Mouse (Mus musculus): ENCODE results near the gene Lrrn4.
A peak's percentile ranks its signal among the peaks of the same experiment; 100 is the strongest.

Gene Lrrn4

DNA sequence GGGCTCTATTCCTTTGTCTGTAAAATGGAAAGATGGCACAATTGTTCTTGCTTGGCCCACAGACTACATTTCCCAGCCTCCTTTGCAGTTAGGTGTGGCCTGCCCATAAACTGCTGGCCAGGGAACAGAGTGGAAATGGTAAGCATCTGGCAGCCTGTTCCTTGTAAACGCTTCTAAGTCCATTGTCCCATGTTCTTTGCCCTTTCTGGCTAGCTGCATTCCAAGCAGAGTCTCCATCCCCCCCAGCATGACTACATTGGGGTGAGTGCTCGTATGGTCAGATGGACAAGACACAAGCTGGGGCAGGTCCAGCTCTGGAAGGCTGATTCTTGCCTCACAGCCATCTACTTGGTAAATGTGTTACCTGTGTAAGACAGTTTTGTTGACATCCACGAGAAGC lies 9.0 kb downstream of the Lrrn4 start:
- DNase-seq (ENCODE audit: low read depth, low spot score) = no peak

DNA sequence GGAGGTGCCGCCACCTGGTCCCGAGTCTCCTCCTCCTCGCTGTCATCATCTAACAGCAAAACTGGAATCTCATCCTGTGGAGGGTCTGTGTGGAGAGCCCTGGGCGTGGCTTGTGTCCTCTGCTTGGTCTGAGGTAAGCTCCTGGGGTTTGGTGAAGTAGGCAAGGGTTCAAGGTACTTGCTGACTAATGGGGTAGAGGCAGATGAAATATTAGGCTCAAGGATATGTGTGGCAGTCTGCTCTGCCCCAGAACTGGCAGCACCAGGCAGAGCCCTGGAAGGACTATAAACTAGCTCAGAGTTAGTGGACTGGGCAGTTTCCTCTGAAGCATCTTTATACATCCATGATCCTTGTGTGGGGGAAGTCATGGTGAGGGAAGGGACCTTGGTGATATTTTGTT lies 10.4 kb downstream of the Lrrn4 start:
- DNase-seq (ENCODE audit: low read depth, low spot score) = no peak

DNA sequence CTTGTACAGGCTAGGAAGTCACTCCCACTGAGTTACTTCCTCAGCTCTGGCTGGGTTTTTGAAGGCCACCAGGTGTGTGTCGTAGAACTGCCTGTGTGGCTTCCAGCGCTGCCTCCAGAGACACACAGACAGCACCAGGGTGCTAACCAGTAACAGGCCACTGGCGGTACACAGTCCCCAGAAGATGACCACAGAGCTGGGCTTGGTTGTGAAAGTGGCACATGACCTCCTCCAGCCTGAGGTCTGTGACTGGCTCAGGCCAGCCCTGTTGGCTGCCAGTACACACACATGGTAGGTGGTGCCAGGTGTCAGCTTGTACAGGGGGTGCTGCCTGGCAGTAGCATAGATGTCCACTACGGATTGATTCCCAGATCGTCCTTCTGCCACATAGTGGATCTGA lies 11.0 kb downstream of the Lrrn4 start:
- no peak for DNase-seq (ENCODE audit: low read depth, low spot score)

DNA sequence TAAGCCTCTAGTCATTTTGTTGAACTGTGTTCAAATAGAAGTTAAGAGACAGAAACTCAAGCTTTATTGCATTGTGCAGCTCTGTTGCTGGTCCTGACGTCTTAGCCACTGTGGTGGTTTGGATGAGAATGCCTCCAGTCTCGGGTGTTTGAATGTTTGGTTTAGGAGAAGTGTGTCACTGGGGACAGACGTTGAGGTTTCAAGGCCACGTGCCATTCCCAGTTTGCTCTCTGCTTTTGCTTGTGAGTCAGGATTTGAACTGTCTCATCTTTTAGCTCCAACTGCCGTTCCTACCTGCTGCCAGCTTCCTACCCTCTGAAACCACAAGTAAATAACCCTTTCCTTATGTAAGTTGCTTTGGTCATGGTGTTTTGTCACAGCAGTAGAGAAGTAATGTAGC lies 13.2 kb downstream of the Lrrn4 start:
- DNase-seq (ENCODE audit: low read depth, low spot score) = no peak

DNA sequence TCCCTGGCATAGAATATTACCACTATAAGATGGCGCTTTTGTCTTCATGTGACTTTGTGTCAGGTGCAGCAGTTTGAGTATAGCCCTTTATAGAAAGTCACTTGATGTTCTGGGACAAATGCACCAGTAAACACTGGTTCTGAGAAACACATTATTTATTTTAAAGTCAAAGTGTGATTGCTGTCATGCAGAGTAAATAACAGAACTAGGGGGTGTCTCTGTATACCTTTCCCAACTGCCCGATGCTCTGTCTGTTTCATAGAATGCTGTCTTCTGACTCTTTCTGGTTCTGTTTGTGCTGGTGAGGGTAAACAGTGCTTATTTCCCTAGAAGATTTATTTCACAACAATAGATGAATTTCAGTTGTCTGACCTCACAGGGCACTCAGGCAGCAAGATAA lies 17.4 kb downstream of the Lrrn4 start:
- DNase-seq (ENCODE audit: low read depth, low spot score) = no peak

DNA sequence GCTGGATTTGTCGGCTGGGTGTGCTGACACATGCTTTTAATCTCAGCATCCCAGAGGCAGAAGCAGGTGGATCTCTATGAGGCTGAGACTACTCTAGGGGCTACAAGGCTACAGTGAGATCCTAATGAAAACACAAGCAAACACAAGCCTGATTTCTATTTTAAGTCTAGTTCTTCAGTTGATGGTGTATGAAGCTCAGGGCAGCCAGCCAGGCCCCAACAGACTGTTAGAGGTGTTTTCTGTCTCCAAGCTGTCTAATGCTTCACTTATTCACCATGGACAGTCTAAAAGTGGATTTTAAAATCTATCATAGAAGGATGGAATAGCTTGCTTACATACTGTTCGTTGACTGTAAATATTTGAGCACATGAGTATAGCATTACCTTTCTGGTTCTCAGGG lies 19.2 kb downstream of the Lrrn4 start:
- no peak for DNase-seq (ENCODE audit: low read depth, low spot score)

DNA sequence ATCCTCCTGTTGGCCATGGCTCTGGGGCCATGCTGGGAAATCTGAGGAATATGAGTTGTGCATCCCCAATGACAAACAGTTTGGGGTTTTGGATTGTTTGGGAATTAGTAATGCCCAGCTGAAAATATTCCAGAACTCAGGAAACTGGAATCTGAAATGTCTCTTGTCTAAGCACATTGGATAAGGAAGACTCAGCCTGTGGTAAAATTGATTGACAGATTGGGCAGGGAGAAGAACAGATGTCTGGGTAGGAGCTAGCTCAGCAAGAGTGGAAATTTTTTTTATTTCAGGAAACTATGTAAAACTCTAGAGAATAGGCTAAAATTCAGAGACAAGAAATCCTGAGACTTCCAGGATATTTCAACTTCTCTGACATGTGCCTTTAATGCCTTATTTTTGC lies 20.3 kb downstream of the Lrrn4 start:
- no peak for DNase-seq (ENCODE audit: low read depth, low spot score)

DNA sequence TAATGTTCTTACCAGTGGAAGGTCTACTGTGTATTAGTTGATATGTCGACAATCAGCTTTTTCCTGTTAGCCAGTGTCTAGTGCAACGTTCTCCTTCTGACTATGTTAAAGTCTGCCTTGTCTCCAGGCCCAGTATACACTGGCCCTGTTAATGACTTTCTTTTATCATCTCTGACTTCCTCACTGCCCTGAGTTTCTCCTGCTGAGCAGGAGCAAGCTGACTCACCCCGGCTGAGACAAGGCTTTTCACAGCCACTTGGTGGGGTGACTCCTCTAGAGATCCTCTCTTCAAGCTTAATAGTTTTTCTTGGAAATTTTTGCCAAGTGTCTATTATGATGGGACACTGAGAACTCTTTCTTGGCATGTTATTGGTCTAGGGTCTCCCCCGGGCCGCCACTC lies 24.4 kb downstream of the Lrrn4 start:
- DNase-seq (ENCODE audit: low read depth, low spot score) = no peak

DNA sequence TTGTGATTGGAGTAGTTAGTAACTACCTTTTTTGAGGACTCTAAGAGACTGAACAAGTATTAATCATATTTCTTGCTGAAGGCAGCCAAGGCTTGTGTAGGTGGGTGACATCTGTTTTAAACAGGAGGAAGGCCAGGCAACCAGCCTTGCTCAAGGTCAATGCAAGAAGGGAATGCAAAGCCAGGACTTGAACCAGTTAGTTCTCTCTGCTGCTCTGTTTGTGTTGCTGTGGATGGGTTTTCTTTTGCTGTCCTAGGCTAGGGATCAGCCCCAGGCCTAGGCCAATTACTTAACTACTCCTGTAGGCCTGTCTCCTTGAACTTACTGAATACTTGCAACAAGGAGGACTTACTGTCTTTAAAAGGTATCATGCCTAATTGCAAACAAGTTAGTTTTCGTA lies 27.6 kb downstream of the Lrrn4 start:
- DNase-seq (ENCODE audit: low read depth, low spot score) = no peak

DNA sequence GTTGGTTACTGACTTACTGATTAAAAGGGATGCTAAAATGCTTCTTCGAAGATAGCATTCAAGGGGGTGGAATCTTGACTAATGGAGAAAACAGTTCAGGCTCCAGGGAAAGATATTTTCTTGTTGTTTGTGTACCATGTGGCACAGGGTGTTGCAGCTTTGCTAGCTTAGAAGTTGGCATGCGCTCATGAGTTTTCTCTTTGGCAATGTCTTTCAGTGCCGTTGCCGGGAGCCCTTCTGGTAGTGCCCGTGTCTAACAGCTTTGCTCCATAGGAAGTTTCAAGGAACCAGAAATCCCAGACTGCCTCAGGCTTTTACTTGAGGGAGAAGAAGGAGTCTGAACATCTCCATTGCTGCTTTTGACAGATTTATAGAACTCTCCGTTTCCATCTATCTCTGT lies 31.6 kb downstream of the Lrrn4 start:
- no peak for DNase-seq (ENCODE audit: low read depth, low spot score)

DNA sequence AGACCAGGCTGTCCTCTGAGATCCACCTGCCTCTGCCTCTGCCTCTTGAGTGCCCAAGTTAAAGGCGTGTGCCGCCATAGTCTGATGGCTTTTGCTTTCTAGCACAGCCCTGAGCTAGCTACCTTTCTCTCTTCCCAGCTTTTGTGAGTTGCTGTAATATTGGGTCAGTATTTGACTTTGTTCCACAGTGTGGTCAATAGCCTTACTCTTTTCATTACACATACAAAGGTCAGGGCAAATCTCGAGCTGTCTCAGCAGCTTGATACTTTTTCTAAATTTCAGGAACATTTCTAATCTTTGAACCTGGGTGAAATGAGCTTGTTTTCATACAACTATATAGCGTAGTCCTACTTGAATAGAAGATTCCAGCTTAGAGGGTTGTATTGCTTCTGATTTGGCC lies 32.3 kb downstream of the Lrrn4 start:
- no peak for DNase-seq (ENCODE audit: low read depth, low spot score)

DNA sequence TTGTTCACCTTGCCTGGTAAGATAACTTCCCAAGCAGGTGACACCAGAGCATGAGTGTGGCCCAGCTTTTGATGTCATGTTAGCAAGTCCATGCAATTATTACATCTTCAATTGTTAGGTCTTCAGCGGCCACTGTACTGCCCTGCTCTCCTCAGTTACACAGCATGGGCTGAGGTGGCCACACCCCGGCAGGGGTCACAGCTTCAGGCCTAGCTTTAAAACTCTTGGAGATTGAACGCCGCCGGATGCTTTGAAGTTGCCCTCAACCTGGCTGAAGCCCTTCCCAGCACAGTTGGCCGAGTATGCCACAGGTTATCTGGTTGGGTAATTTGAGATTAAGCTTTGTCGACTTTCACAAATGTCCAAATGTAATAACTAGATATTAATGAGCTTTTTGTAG lies 33.1 kb downstream of the Lrrn4 start:
- DNase-seq (ENCODE audit: low read depth, low spot score) = no peak

DNA sequence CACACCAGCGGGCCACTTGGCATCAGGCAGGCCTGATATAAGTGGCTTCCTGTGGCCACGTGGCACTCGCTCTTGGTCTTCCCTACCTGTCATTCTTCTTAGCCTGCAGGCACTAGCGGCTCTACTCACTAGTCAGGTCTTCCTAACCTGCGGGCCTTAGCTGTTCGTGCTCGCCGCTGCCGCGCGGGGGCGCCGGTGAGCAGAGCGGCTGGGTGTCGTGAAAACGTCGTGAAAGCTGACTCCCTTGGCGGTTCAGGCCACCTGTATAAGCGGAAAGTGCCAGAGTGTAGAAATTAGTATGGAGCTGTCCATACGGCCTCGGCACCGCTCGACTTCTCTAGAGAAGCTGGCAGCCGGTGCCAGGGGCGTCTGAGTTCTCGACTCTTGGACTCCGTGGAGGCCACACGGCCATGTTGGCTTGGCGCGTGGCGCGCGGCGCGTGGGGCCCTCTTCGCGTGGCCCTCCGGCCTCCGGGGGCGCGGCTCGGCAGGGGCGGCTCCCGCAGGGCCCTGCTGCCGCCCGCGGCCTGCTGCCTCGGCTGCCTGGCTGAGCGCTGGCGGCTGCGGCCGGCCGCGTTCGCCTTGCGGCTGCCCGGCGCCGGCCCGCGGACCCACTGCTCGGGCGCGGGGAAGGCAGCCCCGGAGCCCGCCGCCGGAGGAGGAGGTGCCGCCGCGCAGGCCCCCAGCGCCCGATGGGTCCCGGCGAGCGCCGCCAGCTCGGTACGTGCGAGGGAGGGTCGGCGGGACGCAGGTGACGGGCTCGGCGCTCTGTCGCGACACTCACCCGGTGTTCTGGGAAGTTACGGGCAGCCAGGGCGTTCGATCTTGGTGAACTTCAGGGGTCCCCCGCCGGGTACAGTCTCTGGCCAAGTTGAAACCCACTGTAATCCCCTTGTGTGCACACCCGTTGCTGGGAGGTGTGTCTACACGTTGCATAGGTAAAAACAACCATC lies 34.0 kb downstream of the Lrrn4 start, which contains the start of gene Crls1:
Crls1 (plus strand) TSS at position 260 of the 952 bp plus-strand sequence.
- peak; percentile 92 for DNase-seq (ENCODE audit: low read depth, low spot score)

DNA sequence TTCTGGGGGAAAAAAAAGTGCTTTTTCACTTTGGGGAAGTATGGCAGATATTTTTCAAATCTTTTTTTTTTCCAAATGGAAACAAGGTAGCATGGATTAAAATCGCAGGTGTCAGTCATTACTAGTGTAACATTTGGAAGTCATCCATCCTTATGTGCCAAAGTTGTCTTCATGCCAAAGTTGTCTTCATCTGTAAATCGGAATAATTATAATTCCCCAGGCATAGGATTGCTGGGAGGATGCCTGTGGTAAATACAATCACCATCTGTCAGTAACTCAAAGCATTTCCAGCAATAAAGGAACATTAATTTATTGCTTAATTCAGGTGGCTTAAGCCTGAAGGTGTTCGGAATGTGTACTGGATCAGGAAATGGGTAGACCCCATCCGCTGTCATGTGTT lies 39.6 kb downstream of the Lrrn4 start:
- no peak for DNase-seq (ENCODE audit: low read depth, low spot score)
